Mouse (Mus musculus): ENCODE results near the gene Trim9.

GRCm38 (mm10) chr12:70307062-70307461 is 40.4 kb downstream of the Trim9 start:
- TF ChIP-seq CTCF (IDR thresholded peaks at IDR 0.05; ENCODE audit: borderline replicate concordance, insufficient read depth, low read depth, low read length) (no peak), POLR2A (IDR thresholded peaks at IDR 0.05; ENCODE audit: borderline replicate concordance, insufficient read depth, low read length) (no peak)
